Mouse (Mus musculus) lung, adult 2 months (tissue): ENCODE measurements around the gene Zdbf2. TPM values are rescaled to one million over a fixed set of nuclear protein-coding genes. Genes with fewer than 3 reads are reported as not detected.

Experiments used
- DNase-seq: peaks from one replicate; pipeline ENCODE4 v3.0.0; 2022
- H3K4me1 ChIP-seq: fragments of 200-500 bp; 2 replicates; pipeline ENCODE4 v1.6.1; 2011; ENCODE audit warnings: low read length; ENCODE audit not compliant: control insufficient read depth, insufficient read depth
- H3K4me3 ChIP-seq: fragments of 200-500 bp; replicated peaks from 2 replicates; pipeline ENCODE3; 2011; ENCODE audit warnings: low read depth, mild to moderate bottlenecking, control low read depth, low read length; ENCODE audit errors: extremely low read depth
- CTCF ChIP-seq: fragments of 200-500 bp; IDR thresholded peaks from 2 replicates; pipeline ENCODE4 v1.5.1; 2011; ENCODE audit warnings: mild to moderate bottlenecking, low read length, control low read depth; ENCODE audit not compliant: insufficient read depth
- POLR2A ChIP-seq: fragments of 200-500 bp; IDR thresholded peaks from 2 replicates; pipeline ENCODE4 v1.6.1; 2011; ENCODE audit warnings: low read depth, mild to moderate bottlenecking, control low read depth, low read length, borderline replicate concordance; ENCODE audit errors: extremely low read depth
- WGBS: fragments of 180-500 bp; shearing (Covaris S2); methylation state at CpG from one replicate; pipeline ENCODE4 v1.1.7; 2018; 5-methylcytosine and 5-hydroxymethylcytosine counted together
- polyA plus RNA-seq: library from polyadenylated mRNA; depleted of rRNA; stranded (reverse); fragments of >200 nt; gene quantifications from 2 replicates; pipeline ENCODE4 v1.2.3, GENCODE M21; 2012

Gene Zdbf2
- polyA plus RNA-seq, 1 experiment, result 0.33 TPM

GRCm38 (mm10) chr1:63259916-63260741, 12.9 kb upstream of the Zdbf2 start:
- no peaks in the 10 kb centered on the region for H3K4me1 ChIP-seq
- no peak overlapping the region for H3K4me3 ChIP-seq
- WGBS, result 47% methylated on average over 17 of the region's 17 CpGs
- no peak for DNase-seq
- no peak for TF ChIP-seq CTCF
- TF ChIP-seq POLR2A, result no peak

GRCm38 (mm10) chr1:63260742-63261033, 12.4 kb upstream of the Zdbf2 start:
- Histone ChIP-seq H3K4me1 (no peaks in the 10 kb centered on the region), H3K4me3 (no peak overlapping the region)
- no peak for DNase-seq
- WGBS, result 43% methylated on average over 5 of the region's 5 CpGs
- no peak for TF ChIP-seq POLR2A
- no peak for TF ChIP-seq CTCF

- TF ChIP-seq POLR2A (no peak), CTCF (no peak)
- 50% methylated on average over 17 of the region's 17 CpGs for WGBS
- no peak for DNase-seq
- Histone ChIP-seq H3K4me1 (no peaks in the 10 kb centered on the region), H3K4me3 (no peak overlapping the region)
Measured at GRCm38 (mm10) chr1:63261041-63261590, 11.9 kb upstream of the Zdbf2 start.

- DNase-seq, result no peak
- H3K4me1 ChIP-seq, result no peaks in the 10 kb centered on the region
- 49% methylated on average over 11 of the region's 11 CpGs for WGBS
- TF ChIP-seq POLR2A (no peak), CTCF (no peak)
- H3K4me3 ChIP-seq, result no peak overlapping the region
Measured at GRCm38 (mm10) chr1:63263671-63264070, 9.4 kb upstream of the Zdbf2 start.

GRCm38 (mm10) chr1:63265461-63265860, 7.6 kb upstream of the Zdbf2 start:
- no peak for TF ChIP-seq CTCF
- no peak for TF ChIP-seq POLR2A
- WGBS, result 44% methylated on average over 4 of the region's 4 CpGs

GRCm38 (mm10) chr1:63266121-63266520, 6.9 kb upstream of the Zdbf2 start:
- H3K4me1 ChIP-seq, result no peaks in the 10 kb centered on the region
- no peak for TF ChIP-seq POLR2A
- TF ChIP-seq CTCF, result no peak
- WGBS, result 47% methylated on average over 12 of the region's 12 CpGs
- no peak overlapping the region for H3K4me3 ChIP-seq
- no peak for DNase-seq

More at GRCm38 (mm10) chr1:63265461-63265860, 7.6 kb upstream of the Zdbf2 start:
- Histone ChIP-seq H3K4me3 (no peak overlapping the region), H3K4me1 (no peaks in the 10 kb centered on the region)
- no peak for DNase-seq

GRCm38 (mm10) chr1:63266716-63267115, 6.3 kb upstream of the Zdbf2 start:
- Histone ChIP-seq H3K4me3 (no peak overlapping the region), H3K4me1 (no peaks in the 10 kb centered on the region)
- TF ChIP-seq CTCF (no peak), POLR2A (no peak)
- WGBS, result 40% methylated on average over 15 of the region's 15 CpGs
- no peak for DNase-seq

- 26% methylated on average over 8 of the region's 8 CpGs for WGBS
- TF ChIP-seq POLR2A (no peak), CTCF (no peak)
- H3K4me3 ChIP-seq, result no peak overlapping the region
- H3K4me1 ChIP-seq, result no peaks in the 10 kb centered on the region
- DNase-seq, result no peak
Measured at GRCm38 (mm10) chr1:63272125-63272675, 865 bp upstream of the Zdbf2 start.

GRCm38 (mm10) chr1:63273339-63273951, 380 bp downstream of the Zdbf2 start:
- no peak for TF ChIP-seq CTCF
- TF ChIP-seq POLR2A, result no peak
- no peaks in the 10 kb centered on the region for H3K4me1 ChIP-seq
- H3K4me3 ChIP-seq, result peak overlapping the region; percentile 31
- 2% methylated on average over 77 of the region's 89 CpGs for WGBS
- no peak for DNase-seq
